Mouse (Mus musculus) megakaryocyte, embryonic 14.5 days (primary cell): Measurements from ENCODE around the gene Mroh2a.

ENCODE experiments used
- FLI1 ChIP-seq: IDR thresholded peaks from 2 replicates; pipeline ENCODE4 v1.6.1; 2012; ENCODE audit warnings: low read length, inconsistent platforms, mixed read lengths
- GATA1 ChIP-seq: IDR thresholded peaks from 3 replicates; pipeline ENCODE4 v1.6.1; 2012; ENCODE audit warnings: mixed read lengths, low read length, inconsistent platforms, borderline replicate concordance

- TF ChIP-seq GATA1 (no peak), FLI1 (no peak)
Measured at GRCm38 (mm10) chr1:88218591-88218990, 8.2 kb upstream of the Mroh2a start.
